Mouse (Mus musculus) layer of hippocampus, adult 9-11 months (tissue): ENCODE results near the gene Endou.

Experiments used
- DNase-seq: peaks from one replicate; pipeline ENCODE4 v3.0.0; 2022

The Endou gene

DNA sequence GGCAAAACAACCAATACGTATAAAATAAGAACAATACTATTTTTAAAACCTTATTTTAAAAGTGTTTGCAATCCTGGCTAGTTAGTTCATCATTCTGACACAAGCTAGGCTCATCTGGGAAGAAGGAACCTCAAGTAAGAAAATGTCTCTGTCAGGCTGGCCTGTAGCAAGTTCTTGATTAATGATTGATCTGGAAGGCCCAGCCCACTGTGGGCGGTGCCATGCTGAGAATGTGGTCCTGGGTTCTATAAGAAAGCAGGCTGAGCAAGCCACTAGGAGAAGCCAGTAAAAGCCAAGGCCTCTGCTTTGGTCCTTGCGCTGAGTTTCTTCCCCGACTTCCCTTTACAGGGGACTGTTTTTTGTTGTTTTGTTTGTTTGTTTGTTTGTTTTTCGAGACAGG lies 21.4 kb upstream of the Endou start:
- DNase-seq: no peak

DNA sequence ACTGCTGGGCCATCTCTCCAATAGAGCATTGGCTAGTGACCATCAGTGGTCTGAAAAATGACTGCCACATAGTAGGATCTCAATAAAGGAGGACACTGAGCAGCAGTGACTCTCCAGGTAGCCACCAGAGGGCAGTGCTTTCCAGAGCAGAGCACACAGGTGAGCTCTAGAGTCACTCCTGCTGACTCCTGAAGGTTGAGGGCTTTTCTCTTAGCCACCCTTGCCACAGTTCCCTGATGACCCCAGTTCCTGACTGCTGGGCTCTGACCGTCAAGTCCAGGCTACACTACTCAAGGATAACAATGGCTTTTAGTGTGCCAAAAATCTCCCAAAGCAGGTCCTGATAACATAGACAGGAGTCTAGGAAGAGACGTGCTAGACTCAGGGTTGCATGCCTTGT lies 20.5 kb upstream of the Endou start:
- no peak for DNase-seq

DNA sequence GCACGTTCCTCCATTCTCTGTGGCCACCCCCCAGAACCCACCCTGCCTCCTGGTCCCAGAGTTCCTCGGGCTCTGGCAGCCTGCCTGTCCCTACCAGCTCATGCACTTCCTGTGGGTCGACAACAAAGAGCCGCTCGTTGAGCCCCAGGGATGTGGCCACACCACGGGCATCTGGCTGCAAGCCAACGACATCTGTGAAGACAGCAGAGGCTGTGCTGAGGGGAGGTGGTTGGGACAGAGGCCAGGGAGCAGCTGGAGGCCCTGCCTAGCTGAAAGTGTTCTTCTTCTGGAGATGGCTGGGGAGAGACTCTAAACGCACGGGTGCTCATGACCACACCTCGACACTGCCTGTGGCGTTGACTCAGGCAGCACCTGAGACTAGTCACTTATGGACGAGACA lies 19.6 kb upstream of the Endou start:
- DNase-seq: peak; percentile 93

DNA sequence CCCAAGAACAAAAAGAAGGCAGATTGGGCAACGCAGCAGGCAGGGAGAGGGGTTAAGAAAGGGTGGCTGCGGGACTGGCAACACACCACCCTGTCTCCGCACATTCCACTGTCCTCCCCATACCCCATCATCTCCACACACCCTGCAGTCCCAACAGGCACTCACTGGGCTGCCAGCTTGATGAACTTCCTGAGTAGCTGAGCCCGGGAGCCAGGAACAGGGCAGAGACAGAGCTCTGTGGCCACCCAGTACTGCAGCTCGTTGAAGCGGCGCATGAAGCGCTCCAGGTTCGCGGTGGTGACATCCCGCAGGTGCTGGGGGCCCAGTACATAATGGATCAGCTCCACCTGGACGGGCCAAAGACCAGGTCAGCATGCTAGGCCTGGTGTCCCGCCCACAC lies 18.7 kb upstream of the Endou start:
- no peak for DNase-seq

DNA sequence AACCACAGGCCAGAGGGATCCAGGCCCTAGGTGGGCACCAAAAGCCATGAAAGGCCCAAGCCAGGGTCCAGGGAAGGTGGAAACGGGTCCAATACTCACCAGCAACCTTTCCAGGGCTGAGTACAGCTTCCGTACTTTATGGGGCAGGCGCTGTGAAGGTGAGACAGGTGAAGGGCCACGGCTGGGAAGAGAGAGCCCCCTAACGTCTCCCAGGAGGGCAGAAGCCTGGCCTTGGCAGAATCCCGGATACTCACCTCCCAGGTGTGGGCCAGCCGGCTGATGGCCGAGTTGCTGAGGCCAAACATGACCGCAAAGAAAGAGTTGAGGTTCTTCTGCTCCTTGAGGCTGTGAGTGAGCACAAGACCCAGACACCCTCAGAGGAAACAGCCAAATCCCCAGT lies 18.3 kb upstream of the Endou start:
- no peak for DNase-seq

DNA sequence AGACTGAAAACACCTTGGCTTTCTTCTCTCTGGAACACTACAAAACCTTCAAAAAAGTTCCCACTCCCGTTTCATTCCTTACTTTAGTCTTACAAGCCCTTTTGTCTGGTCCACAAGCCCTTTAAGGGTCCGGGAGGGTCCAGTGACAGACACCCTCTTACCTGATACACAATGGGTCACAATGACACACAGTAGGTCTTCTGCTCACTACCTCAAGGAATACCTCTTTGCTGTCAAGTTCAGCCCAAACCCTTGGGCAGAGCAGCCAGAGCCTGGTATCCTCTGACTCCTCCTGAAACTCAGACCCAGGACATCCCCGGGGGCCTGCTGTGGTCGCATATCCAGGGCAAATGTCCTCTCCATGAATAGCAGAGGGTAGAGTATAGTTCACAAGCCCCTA lies 17.8 kb upstream of the Endou start:
- DNase-seq: no peak

DNA sequence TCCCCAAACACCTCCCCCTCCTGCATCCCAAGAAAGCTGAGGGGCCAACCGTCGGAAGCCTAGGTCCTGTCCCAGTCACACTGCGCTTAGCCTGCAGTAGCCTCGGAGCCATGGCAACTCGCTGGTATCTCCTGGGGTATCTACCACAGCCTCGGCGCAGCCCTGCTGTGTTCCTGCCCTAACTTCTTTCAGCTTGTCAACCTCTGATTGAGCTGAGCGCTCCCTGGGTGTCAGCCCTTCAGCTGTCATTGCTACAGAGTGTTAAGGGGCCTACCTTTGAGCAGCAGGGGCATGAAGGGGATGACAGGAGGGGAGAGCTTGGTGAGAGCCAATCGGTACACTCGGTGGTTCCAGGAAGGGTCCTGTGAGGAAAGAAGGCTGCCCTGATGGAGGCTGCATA lies 17.2 kb upstream of the Endou start:
- DNase-seq: no peak

DNA sequence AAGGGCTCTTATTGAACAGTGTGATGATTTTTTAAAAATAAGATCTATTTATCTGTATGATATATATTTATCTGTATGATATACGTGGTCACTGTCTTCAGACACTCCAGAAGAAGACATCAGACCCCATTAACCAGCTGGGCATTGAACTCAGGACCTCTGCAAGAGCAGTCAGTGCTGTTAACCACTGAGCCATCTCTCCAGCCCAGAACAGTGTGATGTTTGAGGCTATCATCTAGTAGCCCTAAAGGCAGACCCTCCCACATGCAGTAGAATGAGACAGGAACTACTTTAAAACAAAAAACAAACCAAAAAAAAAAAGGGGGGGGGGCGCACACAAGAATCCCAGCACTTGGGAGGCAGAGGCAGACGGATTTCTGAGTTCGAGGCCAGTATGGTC lies 16.3 kb upstream of the Endou start:
- DNase-seq: no peak

DNA sequence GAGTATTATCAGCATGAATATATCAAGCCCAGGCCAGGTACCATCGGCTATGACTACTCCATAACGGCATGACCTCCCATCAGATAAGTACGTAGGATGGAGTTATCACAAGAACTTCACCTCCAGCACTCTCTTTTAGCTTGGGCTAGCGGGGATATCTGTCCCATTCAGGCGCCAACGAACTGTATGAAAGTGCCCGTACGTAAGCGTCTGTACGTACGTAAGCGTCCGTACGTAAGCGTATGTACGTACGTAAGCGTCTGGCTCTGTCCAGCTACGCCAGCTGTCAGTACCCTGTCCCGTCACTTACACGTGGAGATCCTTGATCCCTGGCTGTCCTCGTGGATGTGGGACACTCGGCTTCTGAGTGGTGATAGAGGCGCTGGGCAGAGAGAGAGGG lies 15.6 kb upstream of the Endou start:
- no peak for DNase-seq

DNA sequence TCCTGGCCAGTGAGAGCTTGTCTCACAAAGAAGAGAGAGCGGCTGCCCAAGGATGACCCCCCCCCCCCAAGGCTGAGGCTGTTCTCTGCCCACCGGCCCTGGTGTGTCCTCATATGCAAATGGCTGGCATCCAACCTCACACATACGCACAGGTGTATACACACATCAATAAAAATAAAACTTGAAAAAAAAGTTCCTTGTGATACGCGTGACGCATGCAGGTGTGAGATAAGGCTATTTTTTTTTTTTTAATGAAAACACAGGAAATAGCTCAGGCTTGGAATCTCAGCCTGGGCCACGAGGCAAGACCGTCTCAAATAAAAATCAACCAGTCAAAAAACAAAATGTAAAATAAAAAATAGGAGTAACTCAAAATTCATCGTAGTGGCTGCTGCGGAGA lies 15.1 kb upstream of the Endou start:
- DNase-seq: no peak

DNA sequence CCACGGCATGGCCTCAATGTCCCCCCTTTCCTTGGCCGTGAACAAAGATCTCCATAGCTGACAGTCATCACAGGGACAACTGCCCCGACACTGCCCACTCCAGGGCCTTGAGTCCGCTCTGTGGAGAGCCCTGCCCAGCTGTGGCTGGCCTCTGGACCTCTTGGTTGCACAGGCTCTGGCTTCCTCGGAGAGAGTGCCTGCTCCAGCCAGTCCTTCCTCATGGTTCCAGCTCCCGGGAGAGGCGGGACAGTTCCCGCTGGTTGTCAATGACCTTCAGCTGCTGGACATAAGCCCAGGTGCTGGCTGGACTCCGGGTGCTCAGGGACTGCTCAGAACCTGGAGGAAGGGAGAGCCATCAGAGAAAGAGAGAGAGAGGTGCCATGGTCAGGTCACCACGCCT lies 14.2 kb upstream of the Endou start:
- DNase-seq: no peak

DNA sequence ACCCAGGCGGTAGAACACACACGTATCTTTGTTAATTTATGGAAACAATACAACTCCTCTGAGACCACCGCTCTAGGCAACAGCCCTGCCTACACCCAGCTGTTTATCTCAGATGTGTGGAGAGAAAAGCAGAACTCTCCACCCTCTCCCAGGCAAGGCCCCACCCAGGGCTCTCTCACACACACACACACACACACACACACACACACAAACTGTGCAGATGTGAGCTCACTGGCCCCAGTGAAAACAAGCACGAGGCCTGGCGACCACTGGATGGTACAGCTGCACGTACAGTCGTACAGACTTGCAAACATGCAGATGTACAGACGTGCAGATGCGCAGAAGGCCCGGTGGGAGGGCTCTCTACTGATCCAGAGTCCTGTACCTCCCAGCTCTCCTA lies 13.8 kb upstream of the Endou start:
- DNase-seq: no peak

DNA sequence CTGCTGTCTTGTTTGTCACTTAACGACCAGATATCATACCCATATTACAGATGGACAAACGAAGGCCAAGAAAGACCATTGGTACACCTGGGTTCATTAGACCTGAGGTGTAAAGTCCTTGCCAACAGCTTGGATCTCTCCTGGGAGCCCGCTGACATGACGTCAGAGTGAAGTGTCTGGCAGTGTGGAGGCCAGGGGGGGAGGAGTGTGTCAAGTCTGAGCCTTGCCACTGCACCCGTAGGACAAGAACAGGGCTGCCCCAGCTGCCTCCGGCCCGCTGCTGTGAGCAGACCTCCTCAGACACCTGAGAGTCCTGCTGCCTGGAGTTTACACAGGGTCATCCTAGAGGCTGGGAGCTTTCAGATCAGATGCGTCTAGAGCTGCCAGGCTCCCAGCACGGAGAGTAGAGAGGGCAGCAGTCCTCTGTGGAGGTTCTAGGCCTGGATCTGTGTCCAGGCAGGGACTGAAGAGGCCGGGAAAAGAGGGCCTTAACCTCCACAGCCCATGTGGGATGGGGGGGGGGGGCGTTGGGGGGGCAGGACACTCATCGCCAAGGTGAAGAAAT lies 12.9 kb upstream of the Endou start:
- no peak for DNase-seq

DNA sequence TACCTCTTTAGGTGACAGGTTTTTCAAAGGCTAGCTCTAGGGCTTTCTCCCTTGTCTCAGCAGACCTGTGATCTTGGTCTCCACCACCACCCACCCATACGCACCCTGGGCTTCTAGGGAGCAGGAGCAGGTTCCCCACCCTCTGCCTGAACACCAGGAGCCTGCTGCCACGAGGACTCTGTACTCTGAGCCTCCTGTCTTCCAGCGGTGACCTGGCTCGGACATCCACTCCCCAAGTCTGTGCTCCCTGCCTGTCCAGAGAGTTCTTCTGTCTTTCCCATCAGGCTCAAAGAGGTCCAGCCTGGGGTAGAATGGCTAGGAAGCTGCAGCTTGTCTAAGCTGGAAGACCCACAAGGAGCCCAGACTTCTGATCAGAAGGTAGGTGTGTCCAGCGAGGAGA lies 12.1 kb upstream of the Endou start:
- no peak for DNase-seq

DNA sequence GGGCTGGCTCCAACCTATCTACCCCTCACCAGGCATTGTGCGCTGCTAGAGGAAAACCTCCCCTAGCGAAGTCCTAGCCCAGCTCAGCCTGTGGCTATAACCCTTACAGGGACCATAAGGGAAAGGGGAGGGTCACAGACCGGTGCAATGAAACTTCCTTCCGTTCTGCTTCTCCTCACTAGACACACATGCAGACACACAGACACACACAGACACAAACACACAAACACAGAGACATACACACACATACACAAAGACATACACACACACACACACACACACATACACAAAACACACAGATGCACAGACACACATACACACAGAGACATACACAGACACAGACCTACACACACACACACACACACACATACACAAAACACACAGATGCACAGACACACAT lies 11.5 kb upstream of the Endou start:
- DNase-seq: no peak

DNA sequence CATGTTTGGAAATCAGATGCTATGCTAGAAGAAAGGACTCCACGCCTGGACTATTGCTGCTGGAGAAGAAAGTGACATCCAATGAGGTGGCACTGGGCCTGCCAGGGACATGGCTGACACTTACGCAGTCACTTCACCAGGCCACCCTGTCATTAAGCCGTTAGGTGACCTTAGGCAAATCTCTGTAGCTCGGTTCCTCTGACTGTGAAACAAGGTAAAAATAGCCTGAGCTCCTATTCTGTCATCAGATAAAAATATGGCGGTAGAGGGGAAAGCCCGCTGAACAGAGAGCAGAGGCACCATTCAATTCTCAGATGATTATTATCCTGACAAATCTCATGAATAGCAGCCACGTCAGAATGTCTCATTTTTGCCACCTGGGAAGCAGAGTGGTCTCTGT lies 10.9 kb upstream of the Endou start:
- DNase-seq: no peak

DNA sequence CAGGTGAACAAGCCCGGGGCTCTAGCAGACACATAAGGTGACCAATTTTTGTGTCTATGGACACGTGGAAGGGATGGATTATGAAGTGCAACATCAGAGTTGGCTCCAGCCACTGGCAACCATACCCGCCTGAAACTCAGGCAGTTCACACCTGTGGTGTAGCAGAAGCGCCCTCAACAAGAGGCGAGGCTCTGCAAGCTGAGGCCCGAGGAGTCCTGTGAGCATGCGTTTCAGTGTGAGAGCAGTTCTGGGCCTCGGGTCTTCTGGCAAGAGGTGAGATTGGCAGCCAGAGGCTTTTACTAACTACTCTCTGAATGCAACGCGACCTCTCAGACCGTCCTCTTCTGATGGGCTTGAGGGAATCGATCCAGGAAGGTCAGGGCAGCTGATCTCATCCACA lies 10.5 kb upstream of the Endou start:
- no peak for DNase-seq

DNA sequence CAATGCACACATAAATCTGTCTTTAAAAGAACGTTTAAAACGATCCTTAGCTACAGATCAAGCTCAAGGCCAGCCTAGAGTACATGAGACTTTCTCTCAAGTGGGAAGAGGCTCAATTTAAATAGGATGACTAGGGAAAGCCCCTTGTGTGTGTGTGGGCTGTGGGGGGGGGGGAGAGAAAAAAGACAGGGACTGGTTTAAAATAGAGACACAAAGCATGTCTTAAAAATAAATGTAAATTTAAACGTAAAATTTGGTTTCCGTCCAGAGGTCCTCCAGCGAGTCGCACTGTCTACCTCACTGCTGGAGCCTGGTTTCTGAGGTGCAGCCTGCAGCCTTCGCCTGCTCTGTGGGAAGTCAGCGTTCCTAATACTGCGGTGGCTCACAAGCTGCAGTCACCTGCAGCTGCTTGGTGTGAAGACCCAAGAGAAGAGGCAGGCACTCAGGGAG lies 9.2 kb upstream of the Endou start:
- DNase-seq: no peak

DNA sequence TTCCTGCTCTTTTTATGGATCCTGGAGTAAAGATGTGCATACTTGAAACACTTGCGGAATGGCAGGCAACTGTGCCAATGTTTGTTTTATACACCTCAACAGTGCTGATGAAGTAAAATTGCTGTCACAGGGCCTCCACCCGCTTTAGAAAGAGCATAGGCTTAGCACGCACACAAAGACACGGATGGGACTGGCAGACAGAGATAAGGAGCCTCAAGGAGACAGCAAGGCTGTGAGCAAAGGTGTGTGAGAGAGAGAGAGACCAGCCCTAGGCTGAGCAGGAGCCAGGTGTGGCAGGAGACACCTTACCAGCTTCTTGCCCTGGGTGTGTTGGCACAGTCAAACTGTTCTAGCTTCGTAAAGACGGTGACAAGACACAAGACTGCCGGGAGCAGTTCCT lies 7.8 kb upstream of the Endou start:
- DNase-seq: no peak

DNA sequence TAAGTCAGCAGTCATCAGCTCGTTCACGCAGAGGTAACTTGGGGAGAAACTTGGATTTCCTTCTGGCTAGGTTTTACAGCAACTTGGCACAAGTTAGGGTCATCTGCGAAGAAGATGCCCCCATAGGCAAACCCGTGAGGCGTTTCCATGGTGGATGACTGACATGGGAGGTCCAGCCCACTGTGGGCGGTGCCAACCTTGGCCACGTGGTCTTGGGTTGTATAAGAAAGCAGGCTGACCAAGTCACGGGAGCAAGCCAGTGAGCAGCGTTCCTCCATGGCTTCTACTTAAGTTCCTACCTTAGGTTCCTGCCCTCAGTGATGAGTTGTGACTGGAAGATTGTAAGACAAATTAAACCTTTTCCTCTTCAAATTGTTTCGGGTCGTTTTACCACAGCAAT lies 849 bp upstream of the Endou start:
- no peak for DNase-seq

DNA sequence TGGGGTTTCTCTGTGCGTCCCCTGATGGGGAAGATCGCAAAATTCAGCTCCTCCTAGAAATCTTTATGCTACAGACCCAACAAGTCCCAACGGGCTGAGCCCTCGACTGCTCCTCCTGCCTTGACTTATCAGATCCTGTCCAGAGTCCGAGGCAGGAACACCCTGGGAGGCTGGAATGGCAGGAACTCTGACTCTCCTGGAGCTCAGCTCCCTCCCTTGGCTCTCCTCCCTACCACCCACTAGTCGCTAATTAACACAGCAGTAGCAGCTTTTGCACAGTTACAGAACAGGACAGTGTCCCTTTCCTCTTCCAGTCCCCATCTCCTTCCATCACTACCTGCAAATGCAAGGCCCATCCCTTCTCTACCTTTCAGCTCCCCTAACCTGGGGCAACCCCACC lies 774 bp downstream of the Endou start:
- no peak for DNase-seq

DNA sequence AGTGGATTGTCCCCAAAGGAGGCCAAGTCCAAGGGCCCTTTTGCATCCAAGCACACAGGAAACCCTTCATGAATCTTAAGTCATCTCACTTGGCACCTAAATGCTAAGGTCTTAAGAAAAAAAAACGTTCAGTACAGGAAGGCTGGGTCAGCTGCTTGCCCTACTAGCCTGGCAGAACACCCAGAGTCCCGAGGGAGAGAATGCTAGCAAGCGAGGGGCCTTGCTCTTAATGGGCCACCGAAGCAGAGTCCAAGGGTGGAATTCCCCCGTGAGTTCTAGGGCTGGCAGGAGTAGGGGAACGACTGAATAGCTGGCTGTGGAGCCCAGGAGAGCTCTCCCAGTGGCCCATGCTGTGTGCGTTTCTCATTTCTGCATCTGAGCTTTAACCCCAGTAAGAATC lies 2.3 kb downstream of the Endou start:
- DNase-seq: peak; percentile 70

DNA sequence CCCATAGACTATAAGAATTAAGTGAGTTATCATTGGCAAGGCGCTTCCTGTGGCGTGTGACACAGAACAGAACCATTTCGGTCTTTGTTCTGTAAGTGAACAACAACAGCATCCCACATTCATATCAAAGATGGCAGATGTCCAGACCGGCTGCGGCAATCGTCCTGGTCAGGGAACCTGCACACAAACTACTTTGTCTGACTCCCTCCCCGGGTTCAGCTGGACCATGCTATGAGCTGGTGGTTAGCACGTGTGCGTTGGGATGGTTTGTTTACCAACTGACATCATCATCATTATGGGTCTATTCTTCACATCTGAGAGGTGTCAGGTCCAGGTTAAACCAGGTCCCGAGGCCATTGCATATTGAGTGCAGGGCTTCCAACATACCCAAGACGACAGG lies 2.7 kb downstream of the Endou start:
- DNase-seq: no peak

DNA sequence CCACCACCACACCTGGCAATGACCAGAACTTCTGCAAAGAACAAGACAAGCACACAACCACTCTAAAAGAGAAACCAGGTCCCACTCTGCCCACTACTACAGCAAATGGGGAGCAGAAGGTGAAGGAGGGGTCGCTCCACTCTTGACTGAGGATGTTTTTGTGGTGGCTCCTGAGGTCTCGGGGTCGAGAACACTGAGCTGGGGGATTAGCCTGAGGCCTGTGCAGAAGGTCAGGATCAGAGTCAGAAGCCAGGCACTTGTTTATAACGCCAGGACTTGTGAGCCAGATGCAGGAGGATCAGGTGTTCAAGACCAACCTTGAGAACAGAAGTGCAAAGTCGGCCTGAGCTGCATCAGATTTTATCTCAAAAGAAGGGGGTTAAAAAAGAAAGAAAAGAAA lies 3.6 kb downstream of the Endou start:
- no peak for DNase-seq

DNA sequence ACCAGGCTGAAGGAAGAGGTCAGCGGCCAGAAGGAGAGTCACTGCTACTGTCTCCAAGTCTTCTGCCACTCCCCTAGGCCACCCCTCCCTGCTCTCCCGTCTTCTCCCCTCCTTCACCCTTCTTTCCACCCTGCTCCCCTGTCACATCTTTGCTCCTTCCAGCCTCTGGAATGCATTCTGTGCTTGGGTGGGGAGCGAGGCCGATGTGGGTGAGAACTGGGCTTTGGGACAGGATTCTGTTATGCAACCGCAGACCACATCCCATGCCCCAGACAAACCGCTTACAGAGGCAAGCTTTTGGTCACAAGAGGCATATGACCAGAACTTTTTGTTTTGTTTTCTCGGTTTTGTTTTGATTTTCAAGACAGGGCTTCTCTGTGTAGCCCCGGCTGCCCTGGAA lies 4.1 kb downstream of the Endou start:
- no peak for DNase-seq

DNA sequence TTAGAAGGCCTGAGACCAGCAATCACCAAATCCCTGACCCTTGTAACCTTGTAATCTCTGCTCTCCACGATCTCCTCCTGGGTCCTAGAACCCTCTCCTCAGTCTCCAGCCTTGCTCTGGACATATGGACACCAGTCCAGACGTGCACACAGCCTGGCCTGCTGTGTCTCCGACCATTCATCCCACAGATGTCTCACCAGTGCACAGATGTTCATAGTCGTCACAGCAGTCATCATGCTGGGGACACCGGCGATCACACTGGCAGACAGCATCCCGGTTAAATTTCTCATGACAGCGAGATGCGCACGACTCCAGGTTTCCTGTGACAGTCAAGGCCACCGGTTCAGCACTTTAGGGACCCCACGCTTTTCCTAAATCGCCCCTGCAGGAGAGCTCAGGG lies 4.8 kb downstream of the Endou start:
- no peak for DNase-seq
